Mouse (Mus musculus) bone marrow macrophage, adult 2 months (primary cell): ENCODE results near the gene Mtmr4.

Experiments used
- CTCF ChIP-seq: IDR thresholded peaks from 2 replicates; pipeline ENCODE4 v1.5.1; 2012; ENCODE audit warnings: low read depth, mild to moderate bottlenecking, low read length, moderate library complexity
- POLR2A ChIP-seq: IDR thresholded peaks from 2 replicates; pipeline ENCODE4 v1.6.1; 2012; ENCODE audit warnings: mild to moderate bottlenecking, low read depth, low read length, borderline replicate concordance

DNA sequence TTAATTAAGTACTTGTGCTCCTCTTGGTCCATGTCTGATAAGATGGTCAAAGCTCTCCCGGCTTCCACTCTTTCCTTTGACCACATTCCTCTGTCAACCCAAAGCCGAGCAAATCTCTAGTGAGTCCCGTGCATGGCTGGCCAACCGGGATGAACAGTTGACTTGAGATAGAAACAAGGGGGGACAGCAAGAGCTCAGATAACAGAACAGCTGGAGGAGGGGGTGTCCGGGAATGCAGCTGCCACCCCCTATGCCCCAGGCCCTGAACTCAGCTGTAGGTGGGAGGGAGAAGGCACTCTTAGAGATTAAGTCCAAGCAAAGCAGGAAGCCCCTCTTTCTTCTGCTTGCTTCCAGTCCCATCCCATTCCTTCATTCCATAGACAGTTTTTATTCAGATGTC, 21.2 kb upstream of the Mtmr4 start:
- TF ChIP-seq CTCF (no peak), POLR2A (no peak)
